ENCODE assay signal across 26 mouse cellular contexts in genomic region chr8:56345641-56346420, GRCm38 (mm10). TPM values are rescaled to one million over a fixed set of nuclear protein-coding genes. Genes with fewer than 3 reads are reported as not detected.
DNase-seq lines count a peak whose midpoint lies in the region.
"Had no signal": no experiment of that assay in that cellular context is flagged by ENCODE, and none has a peak within 500 bp of the region (broad histone marks: within the 10 kb centered on the region; RNA-seq: fewer than 3 reads in every experiment).

No protein-coding gene starts in this region.

- H3K4me1 ChIP-seq in brown adipose tissue, adult 24 weeks (ENCODE audit: control insufficient read depth, insufficient read depth, insufficient read length, low read length), result peaks cover 4% of the 10 kb centered on the region; the same call in 1 of the 2 replicates
- H3K4me1 ChIP-seq: hindbrain, embryonic 10.5 days; hindbrain, embryonic 15.5 days; limb, embryonic 10.5 days; liver, embryonic 15.5 days; midbrain, embryonic 15.5 days had no signal

- H3K4me3 ChIP-seq in brown adipose tissue, adult 24 weeks (ENCODE audit: insufficient read depth, low read depth, low read length), result no peak overlapping the region
- H3K4me3 ChIP-seq: embryonic facial prominence, embryonic 13.5 days; hindbrain, embryonic 10.5 days; hindbrain, embryonic 15.5 days; kidney, embryonic 15.5 days; limb, embryonic 10.5 days; limb, embryonic 15.5 days; liver, embryonic 15.5 days; midbrain, embryonic 15.5 days had no signal

- peak; percentile 12 for DNase-seq in gastrocnemius, adult 18-20 months (ENCODE audit: low spot score)
- no peak for DNase-seq in gastrocnemius, postnatal 10 days
- peak; percentile 50 for DNase-seq in kidney, adult 9 months
- no peak for DNase-seq in kidney, postnatal 4 days
- peak; percentile 44 for DNase-seq in skeletal muscle tissue, adult 2 months (ENCODE audit: low read depth, low spot score)
- DNase-seq in cerebellum, adult 11 months, result no peak
- no peak for DNase-seq in layer of hippocampus, postnatal 36 days
- DNase-seq: adrenal gland, adult 2 months; cerebellum, adult 9-11 months; gastrocnemius, postnatal 14 days; heart, adult 11 months; heart, postnatal 14 days; kidney, postnatal 25 days; lung, embryonic 14.5 days; lung, postnatal 14 days; right cerebral cortex, adult 18-20 months had no signal

- H3K27ac ChIP-seq in brown adipose tissue, adult 24 weeks (replicated peaks; ENCODE audit: low read depth, low read length), result peak overlapping the region; percentile 37
- H3K27ac ChIP-seq: embryonic facial prominence, embryonic 13.5 days; hindbrain, embryonic 10.5 days; hindbrain, embryonic 15.5 days; kidney, embryonic 15.5 days; limb, embryonic 10.5 days; limb, embryonic 15.5 days; liver, embryonic 15.5 days; midbrain, embryonic 15.5 days had no signal

RNA-seq across cellular contexts. Expression of gene Hpgd, which starts 51.4 kb away (rescaled TPM):
- 1 to 10 TPM; 1.3 to 2.6 TPM for total RNA-seq in gastrocnemius, adult 18-20 months (2021)
- total RNA-seq in gastrocnemius, postnatal 10 days (2021), result 1 to 10 TPM; 3.7 to 9.1 TPM
- 14.4 and 17.6 TPM in 2 replicates for polyA plus RNA-seq in brown adipose tissue, adult 24 weeks (2012; ENCODE audit: insufficient read depth, insufficient read length, missing spikeins)
- 1 to 10 TPM; 1.7 to 4.3 TPM for total RNA-seq in layer of hippocampus, postnatal 36 days (2021)
- total RNA-seq: MEL had no signal

Comparison
In these comparisons a context has a peak if more than half of its experiments do, and no peak if none do; other contexts are left out.
1. DNase-seq: peak in gastrocnemius, adult 18-20 months (single experiment), kidney, adult 9 months (single experiment) and skeletal muscle tissue, adult 2 months (single experiment); none in gastrocnemius, postnatal 10 days (single experiment), kidney, postnatal 4 days (0 of 2), cerebellum, adult 11 months (single experiment) and layer of hippocampus, postnatal 36 days (0 of 2).